Mouse (Mus musculus): ENCODE results near the gene Olfr1122. TPM values are rescaled to one million over a fixed set of nuclear protein-coding genes. Genes with fewer than 3 reads are reported as not detected.
"Not testable (repeated sequence)": the region's sequence is repeated elsewhere in the genome, so short reads cannot be mapped to it uniquely, and the experiment has no call there.

Olfr1122 gene
- total RNA-seq (2012; rRNA removed) = not detected in 2 replicates

DNA sequence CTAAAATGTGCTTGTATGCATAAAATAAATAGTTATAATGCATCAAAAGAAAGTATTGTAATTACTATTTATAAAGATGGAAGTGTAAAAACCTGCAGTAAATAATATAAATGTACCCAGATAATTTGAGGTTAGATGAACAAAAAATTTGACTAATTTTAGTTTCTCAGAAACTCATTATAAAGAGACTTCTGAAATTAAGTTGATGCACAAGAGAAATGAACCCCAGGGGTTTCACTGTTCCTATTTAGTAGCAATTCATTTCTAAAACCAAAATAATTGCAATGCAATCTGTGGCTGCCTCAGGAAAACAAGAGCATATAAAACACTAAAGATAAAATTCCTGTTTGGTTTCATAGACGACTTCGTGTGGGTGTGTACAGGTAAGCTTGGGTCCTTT, at the start of gene Olfr1122:
Olfr1122 (plus strand) TSS at position 301 of the 400 bp plus-strand sequence.
- no peaks in the 10 kb centered on the region for H3K4me1 ChIP-seq (ENCODE audit: control insufficient read depth in 2 of 2, insufficient read depth in 2 of 2, low read length in 2 of 2, poor library complexity in 1 of 2)
- H3K9ac ChIP-seq (ENCODE audit: insufficient read depth, low read depth, low read length, poor library complexity, severe bottlenecking) = no peak within 1 kb of the TSS
- no peak for DNase-seq (ENCODE audit: low read depth, low spot score)
- no peak for TF ChIP-seq HCFC1 (IDR thresholded peaks at IDR 0.05; ENCODE audit: borderline replicate concordance, insufficient read depth, low read length)
- in situ Hi-C loops (cut with MboI; ENCODE audit: low sequenced_read_pairs in 2 of 2, unreplicated experiment in 2 of 2) = no loop called here
- H3K27ac ChIP-seq (ENCODE audit: insufficient read depth, low read depth, low read length, poor library complexity, severe bottlenecking) = no peak within 1 kb of the TSS
- H3K9me3 ChIP-seq (ENCODE audit: control insufficient read depth, insufficient read depth, low read depth, low read length) = no peaks in the 10 kb centered on the region
- no peak within 1 kb of the TSS for H3K4me3 ChIP-seq (ENCODE audit: insufficient read depth in 1 of 2, low read depth in 1 of 2, low read length in 2 of 2, poor library complexity in 1 of 2, severe bottlenecking in 1 of 2)
- no peaks in the 10 kb centered on the region for H3K36me3 ChIP-seq (ENCODE audit: control insufficient read depth, insufficient read depth, low read length, poor library complexity, severe bottlenecking)

DNA sequence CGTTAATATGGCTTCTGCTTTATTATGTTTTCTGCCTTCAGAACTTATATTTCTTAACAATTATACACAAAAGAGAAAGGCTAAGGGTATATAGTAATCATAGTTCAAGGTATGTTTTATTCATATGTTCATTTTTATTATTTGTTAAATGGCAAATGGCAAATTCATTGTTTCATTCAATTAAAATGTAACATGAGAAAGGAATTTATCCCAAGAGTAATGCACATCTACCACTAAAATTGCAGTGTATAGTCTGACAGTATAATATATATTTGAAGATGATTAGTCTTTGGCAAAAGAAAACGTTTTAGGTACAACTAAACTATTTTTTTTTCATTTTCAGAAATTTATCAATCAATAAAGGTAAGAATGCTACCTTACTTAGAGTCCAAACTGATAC, 31.1 kb upstream of the Olfr1122 start, which contains the start of gene Olfr1120:
Olfr1120 (plus strand) TSS at position 301 of the 400 bp plus-strand sequence.
- no peak within 1 kb of the TSS for H3K27ac ChIP-seq (ENCODE audit: insufficient read depth, low read depth, low read length, poor library complexity, severe bottlenecking)
- DNase-seq (ENCODE audit: low read depth, low spot score) = no peak
- H3K4me3 ChIP-seq (ENCODE audit: insufficient read depth in 1 of 2, low read depth in 1 of 2, low read length in 2 of 2, poor library complexity in 1 of 2, severe bottlenecking in 1 of 2) = no peak within 1 kb of the TSS
- TF ChIP-seq CHD2 (IDR thresholded peaks at IDR 0.05; ENCODE audit: low read depth, low read length) (no peak), HCFC1 (IDR thresholded peaks at IDR 0.05; ENCODE audit: borderline replicate concordance, insufficient read depth, low read length) (no peak), ZNF384 (IDR thresholded peaks at IDR 0.05; ENCODE audit: low read depth, low read length) (no peak), ZC3H11A (IDR thresholded peaks at IDR 0.05; ENCODE audit: borderline replicate concordance, low read depth, low read length) (no peak), MAFK (IDR thresholded peaks at IDR 0.05; ENCODE audit: insufficient read depth, low read depth, low read length) (no peak)
- H3K4me1 ChIP-seq (ENCODE audit: control insufficient read depth in 2 of 2, insufficient read depth in 2 of 2, low read length in 2 of 2, poor library complexity in 1 of 2) = no peaks in the 10 kb centered on the region
- no peaks in the 10 kb centered on the region for H3K9me3 ChIP-seq (ENCODE audit: control insufficient read depth, insufficient read depth, low read depth, low read length)
- no peak within 1 kb of the TSS for H3K9ac ChIP-seq (ENCODE audit: insufficient read depth, low read depth, low read length, poor library complexity, severe bottlenecking)
- no peaks in the 10 kb centered on the region for H3K36me3 ChIP-seq (ENCODE audit: control insufficient read depth, insufficient read depth, low read length, poor library complexity, severe bottlenecking)
- in situ Hi-C loops (cut with MboI; ENCODE audit: low sequenced_read_pairs in 2 of 2, unreplicated experiment in 2 of 2) = no loop called here

- DNase-seq (ENCODE audit: low read depth, low spot score); H3K9me3 ChIP-seq (ENCODE audit: control insufficient read depth, insufficient read depth, low read depth, low read length); H3K4me1 ChIP-seq (ENCODE audit: control insufficient read depth in 2 of 2, insufficient read depth in 2 of 2, low read length in 2 of 2, poor library complexity in 1 of 2); in situ Hi-C loops (cut with MboI; ENCODE audit: low sequenced_read_pairs in 2 of 2, unreplicated experiment in 2 of 2); H3K36me3 ChIP-seq (ENCODE audit: control insufficient read depth, insufficient read depth, low read length, poor library complexity, severe bottlenecking); H3K9ac ChIP-seq (ENCODE audit: insufficient read depth, low read depth, low read length, poor library complexity, severe bottlenecking); H3K27ac ChIP-seq (ENCODE audit: insufficient read depth, low read depth, low read length, poor library complexity, severe bottlenecking); H3K4me3 ChIP-seq (ENCODE audit: insufficient read depth in 1 of 2, low read depth in 1 of 2, low read length in 2 of 2, poor library complexity in 1 of 2, severe bottlenecking in 1 of 2): not testable (repeated sequence)
Measured at GRCm38 (mm10) chr2:87360121-87360520, 25.5 kb upstream of the Olfr1122 start.

DNA sequence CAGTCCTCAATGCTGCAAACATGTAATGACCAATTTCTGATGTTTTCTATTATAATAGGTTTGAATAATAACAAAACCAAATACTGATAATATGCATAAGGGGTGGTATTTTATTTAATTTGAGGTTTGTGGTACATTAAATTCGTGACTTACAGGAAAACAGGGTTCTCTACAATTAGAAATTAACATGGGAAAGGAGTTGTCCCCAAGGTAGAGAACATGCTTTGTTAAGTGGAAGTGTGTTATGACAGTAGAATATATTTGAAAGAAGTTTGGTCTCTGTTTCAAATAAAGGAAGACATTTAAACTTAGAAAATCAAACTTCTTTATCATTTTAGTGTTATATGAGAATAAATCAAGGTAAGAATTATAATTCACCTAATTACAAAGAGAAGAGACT, 16.1 kb upstream of the Olfr1122 start, which contains the start of gene Olfr1121:
Olfr1121 (plus strand) TSS at position 301 of the 400 bp plus-strand sequence.
- Histone ChIP-seq H3K9ac (ENCODE audit: insufficient read depth, low read depth, low read length, poor library complexity, severe bottlenecking) (no peak within 1 kb of the TSS), H3K4me1 (ENCODE audit: control insufficient read depth in 2 of 2, insufficient read depth in 2 of 2, low read length in 2 of 2, poor library complexity in 1 of 2) (no peaks in the 10 kb centered on the region), H3K36me3 (ENCODE audit: control insufficient read depth, insufficient read depth, low read length, poor library complexity, severe bottlenecking) (no peaks in the 10 kb centered on the region), H3K4me3 (ENCODE audit: insufficient read depth in 1 of 2, low read depth in 1 of 2, low read length in 2 of 2, poor library complexity in 1 of 2, severe bottlenecking in 1 of 2) (no peak within 1 kb of the TSS), H3K9me3 (ENCODE audit: control insufficient read depth, insufficient read depth, low read depth, low read length) (no peaks in the 10 kb centered on the region), H3K27ac (ENCODE audit: insufficient read depth, low read depth, low read length, poor library complexity, severe bottlenecking) (no peak within 1 kb of the TSS)
- DNase-seq (ENCODE audit: low read depth, low spot score) = no peak
- in situ Hi-C loops (cut with MboI; ENCODE audit: low sequenced_read_pairs in 2 of 2, unreplicated experiment in 2 of 2) = no loop called here
- TF ChIP-seq ZNF384 (IDR thresholded peaks at IDR 0.05; ENCODE audit: low read depth, low read length) = no peak
- TF ChIP-seq ZC3H11A (IDR thresholded peaks at IDR 0.05; ENCODE audit: borderline replicate concordance, low read depth, low read length) = no peak
- no peak for TF ChIP-seq MAFK (IDR thresholded peaks at IDR 0.05; ENCODE audit: insufficient read depth, low read depth, low read length)
- no peak for TF ChIP-seq HCFC1 (IDR thresholded peaks at IDR 0.05; ENCODE audit: borderline replicate concordance, insufficient read depth, low read length)
- TF ChIP-seq CHD2 (IDR thresholded peaks at IDR 0.05; ENCODE audit: low read depth, low read length) = no peak

DNA sequence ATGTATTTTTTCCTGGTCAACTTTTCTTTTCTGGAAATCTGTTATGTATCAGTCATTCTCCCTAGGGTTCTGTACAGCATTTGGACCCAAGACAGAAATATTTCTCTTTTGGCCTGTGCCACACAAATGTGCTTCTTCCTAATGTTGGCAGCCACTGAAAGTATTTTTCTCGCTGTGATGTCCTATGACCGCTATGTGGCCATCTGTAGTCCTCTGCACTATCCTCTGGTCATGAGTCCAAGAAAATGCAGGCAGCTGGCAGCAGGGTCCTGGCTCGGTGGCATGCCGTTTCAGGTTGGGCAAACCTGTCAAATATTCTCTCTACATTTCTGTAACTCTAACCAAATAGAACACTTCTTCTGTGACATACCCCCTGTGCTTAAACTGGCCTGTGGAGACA, 13.9 kb upstream of the Olfr1122 start:
- H3K9me3 ChIP-seq (ENCODE audit: control insufficient read depth, insufficient read depth, low read depth, low read length) = no peaks in the 10 kb centered on the region
- H3K36me3 ChIP-seq (ENCODE audit: control insufficient read depth, insufficient read depth, low read length, poor library complexity, severe bottlenecking) = no peaks in the 10 kb centered on the region
- TF ChIP-seq ZNF384 (IDR thresholded peaks at IDR 0.05; ENCODE audit: low read depth, low read length) (no peak), HCFC1 (IDR thresholded peaks at IDR 0.05; ENCODE audit: borderline replicate concordance, insufficient read depth, low read length) (no peak), CHD2 (IDR thresholded peaks at IDR 0.05; ENCODE audit: low read depth, low read length) (no peak), MAFK (IDR thresholded peaks at IDR 0.05; ENCODE audit: insufficient read depth, low read depth, low read length) (no peak), ZC3H11A (IDR thresholded peaks at IDR 0.05; ENCODE audit: borderline replicate concordance, low read depth, low read length) (no peak)
- H3K9ac ChIP-seq (ENCODE audit: insufficient read depth, low read depth, low read length, poor library complexity, severe bottlenecking) = no peak overlapping the region
- in situ Hi-C loops (cut with MboI; ENCODE audit: low sequenced_read_pairs in 2 of 2, unreplicated experiment in 2 of 2) = no loop called here
- no peak for DNase-seq (ENCODE audit: low read depth, low spot score)
- no peaks in the 10 kb centered on the region for H3K4me1 ChIP-seq (ENCODE audit: control insufficient read depth in 2 of 2, insufficient read depth in 2 of 2, low read length in 2 of 2, poor library complexity in 1 of 2)
- H3K27ac ChIP-seq (ENCODE audit: insufficient read depth, low read depth, low read length, poor library complexity, severe bottlenecking) = no peak overlapping the region
- no peak overlapping the region for H3K4me3 ChIP-seq (ENCODE audit: insufficient read depth in 1 of 2, low read depth in 1 of 2, low read length in 2 of 2, poor library complexity in 1 of 2, severe bottlenecking in 1 of 2)
